Mouse (Mus musculus) ZHBTc4 (cell line): ENCODE data around the gene Nelfcd.
A peak's percentile ranks its signal among the peaks of the same experiment; 100 is the strongest.

ENCODE experiments used
- DNase-seq: peaks from one replicate; pipeline ENCODE4 v3.0.0-alpha.2; 2011; ENCODE audit warnings: low read depth, low spot score

Nelfcd gene

GRCm38 (mm10) chr2:174472818-174473549, 57.4 kb downstream of the Nelfcd start, which contains the start of gene Prelid3b:
Gene Prelid3b (minus strand): TSS chr2:174473081.
- peak; percentile 100 for DNase-seq

DNA sequence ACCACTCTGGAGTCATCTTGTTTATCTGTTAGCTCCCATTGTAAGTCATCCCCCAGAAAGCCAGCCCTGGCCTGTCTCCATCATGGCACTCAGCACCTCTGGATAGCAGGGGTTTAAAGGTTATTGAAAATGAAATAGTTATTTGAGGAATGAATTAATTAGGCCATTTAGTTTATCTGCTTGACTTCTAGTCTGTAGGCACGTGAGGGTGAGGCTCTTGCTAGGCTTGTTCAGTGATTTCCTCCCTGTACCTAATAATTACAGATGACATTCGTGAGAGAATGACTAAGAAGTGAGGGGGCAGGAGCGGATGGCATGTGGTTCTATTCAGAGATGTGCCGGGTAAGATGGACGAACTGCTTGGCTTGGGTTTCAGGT, 57.9 kb downstream of the Nelfcd start:
- DNase-seq: no peak
